Mouse (Mus musculus): Measurements from ENCODE around the gene Ulk3. TPM values are rescaled to one million over a fixed set of nuclear protein-coding genes. Genes with fewer than 3 reads are reported as not detected.

The Ulk3 gene
- polyA plus RNA-seq, 1 experiment from 2014 or later = 28.4 TPM

DNA sequence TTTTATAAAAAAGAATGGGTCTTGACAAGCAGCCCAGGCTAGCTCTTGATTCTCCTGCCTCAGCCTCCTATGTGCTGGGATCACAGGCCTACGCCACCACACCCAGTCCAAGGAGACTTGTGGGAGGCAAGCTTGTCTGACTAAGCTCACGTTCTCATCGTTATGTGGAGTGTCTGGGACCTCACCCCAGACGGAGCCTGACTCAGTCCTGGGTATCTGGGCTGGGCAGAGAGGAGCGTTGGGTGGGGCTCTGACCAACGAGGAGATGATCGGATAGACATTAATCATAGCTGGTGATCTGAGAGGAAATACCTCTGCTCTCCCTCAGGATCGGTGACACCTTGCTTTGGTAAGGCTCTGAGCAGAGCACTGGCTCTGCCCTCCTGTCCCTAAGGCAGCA, 29.6 kb downstream of the Ulk3 start:
- Histone ChIP-seq H3K27ac (ENCODE audit: low read depth, low read length) (no peak overlapping the region), H3K27me3 (ENCODE audit: control insufficient read depth, insufficient read depth, low read length) (no peaks in the 10 kb centered on the region), H3K9me3 (ENCODE audit: control insufficient read depth, low read length) (no peaks in the 10 kb centered on the region), H3K4me3 (ENCODE audit: low read depth, low read length) (no peak overlapping the region), H3K36me3 (ENCODE audit: control insufficient read depth, insufficient read depth, low read length) (no peaks in the 10 kb centered on the region), H3K4me1 (ENCODE audit: control insufficient read depth, insufficient read depth, low read length) (no peaks in the 10 kb centered on the region), H3K9ac (replicated peaks; ENCODE audit: low read depth, low read length) (no peak overlapping the region), H3K4me2 (ENCODE audit: low read depth, low read length) (no peak overlapping the region)
- ATAC-seq (ENCODE audit: low read depth) = no peak
- 86% methylated on average over 8 of the region's 8 CpGs for WGBS

DNA sequence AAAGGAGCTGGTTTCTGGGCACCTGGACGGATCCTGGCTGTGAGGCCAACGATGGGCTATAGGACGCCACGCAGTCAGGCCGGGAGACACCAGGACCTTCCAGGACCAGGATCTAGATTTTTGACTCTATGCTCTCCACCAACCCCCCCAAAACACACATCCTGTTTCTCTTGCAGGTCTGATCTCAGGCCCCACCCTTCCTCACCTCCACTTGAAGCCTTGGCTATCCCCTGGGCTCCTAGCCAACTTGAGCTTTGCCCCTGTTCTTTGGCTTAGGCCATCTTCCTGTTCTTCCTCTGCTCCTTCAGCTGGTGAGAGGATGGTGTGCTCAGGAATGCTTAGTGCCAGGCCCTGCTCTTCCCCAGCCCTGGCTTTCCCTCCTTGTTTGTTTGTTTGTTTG, 31.4 kb downstream of the Ulk3 start, which contains the start of gene Lman1l:
Lman1l (minus strand) TSS at position 101 of the 400 bp plus-strand sequence.
- H3K4me2 ChIP-seq (ENCODE audit: low read depth, low read length) = no peak within 1 kb of the TSS
- no peak within 1 kb of the TSS for H3K9ac ChIP-seq (replicated peaks; ENCODE audit: low read depth, low read length)
- H3K27me3 ChIP-seq (ENCODE audit: control insufficient read depth, insufficient read depth, low read length) = no peaks in the 10 kb centered on the region
- no peak within 1 kb of the TSS for H3K4me3 ChIP-seq (ENCODE audit: low read depth, low read length)
- H3K36me3 ChIP-seq (ENCODE audit: control insufficient read depth, insufficient read depth, low read length) = 0 out of 2 replicates have a peak, but pooled peaks cover 2% of the 10 kb centered on the region
- no peak within 1 kb of the TSS for H3K27ac ChIP-seq (ENCODE audit: low read depth, low read length)
- no peaks in the 10 kb centered on the region for H3K9me3 ChIP-seq (ENCODE audit: control insufficient read depth, low read length)
- WGBS = 90% methylated on average over 5 of the region's 5 CpGs
- no peak for ATAC-seq (ENCODE audit: low read depth)
- H3K4me1 ChIP-seq (ENCODE audit: control insufficient read depth, insufficient read depth, low read length) = no peaks in the 10 kb centered on the region

- no peak for ATAC-seq (ENCODE audit: low read depth)
- Histone ChIP-seq H3K4me3 (ENCODE audit: low read depth, low read length) (no peak overlapping the region), H3K36me3 (ENCODE audit: control insufficient read depth, insufficient read depth, low read length) (peaks cover 37% of the 10 kb centered on the region), H3K9me3 (ENCODE audit: control insufficient read depth, low read length) (no peaks in the 10 kb centered on the region), H3K9ac (replicated peaks; ENCODE audit: low read depth, low read length) (no peak overlapping the region), H3K4me2 (ENCODE audit: low read depth, low read length) (no peak overlapping the region), H3K27ac (ENCODE audit: low read depth, low read length) (no peak overlapping the region), H3K4me1 (ENCODE audit: control insufficient read depth, insufficient read depth, low read length) (no peaks in the 10 kb centered on the region), H3K27me3 (ENCODE audit: control insufficient read depth, insufficient read depth, low read length) (no peaks in the 10 kb centered on the region)
- WGBS = 88% methylated on average over 7 of the region's 7 CpGs
These were observed 35.0 kb downstream of the Ulk3 start for GRCm38 (mm10) chr9:57624295-57624694.

DNA sequence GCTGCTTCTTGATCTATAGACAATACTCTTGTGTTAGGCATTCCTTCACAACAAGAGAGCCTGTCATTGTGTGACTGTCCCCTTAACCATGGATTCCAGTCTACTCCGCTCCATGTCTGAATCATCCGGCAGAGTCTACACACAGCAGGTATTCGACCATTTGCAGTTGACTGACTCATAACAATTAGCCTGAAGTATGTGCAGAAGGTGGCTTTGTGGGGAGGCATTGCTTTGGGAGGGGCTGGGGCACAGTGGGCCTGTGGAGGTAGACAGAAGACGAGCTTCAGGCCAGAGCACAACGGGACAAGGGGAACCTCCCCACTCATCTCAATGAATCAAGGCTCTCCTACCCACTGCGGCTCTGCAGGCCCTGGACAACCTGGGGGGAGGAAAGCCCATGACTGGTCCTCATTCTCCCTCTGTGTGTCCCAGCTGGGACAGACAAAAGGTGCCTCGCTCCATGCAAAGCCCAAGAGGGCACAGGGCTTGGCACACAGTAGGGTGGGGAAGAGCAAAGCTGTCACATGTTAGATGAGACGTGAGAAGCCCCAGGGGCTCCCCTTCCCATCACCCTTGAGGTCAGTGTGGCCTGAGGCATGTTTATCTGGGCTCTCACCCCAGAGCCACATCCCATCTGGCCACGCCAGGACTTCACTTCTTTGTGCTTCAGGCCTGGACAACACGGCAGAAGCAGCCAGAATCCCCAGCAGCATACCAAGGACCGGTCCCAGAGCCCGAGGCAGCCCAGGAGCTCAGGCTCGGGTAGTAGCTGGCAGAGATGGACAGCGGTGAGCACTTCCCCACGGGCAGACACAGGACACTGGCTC, 36.6 kb downstream of the Ulk3 start:
- Histone ChIP-seq H3K27ac (ENCODE audit: low read depth, low read length) (no peak overlapping the region), H3K9ac (replicated peaks; ENCODE audit: low read depth, low read length) (no peak overlapping the region), H3K27me3 (ENCODE audit: control insufficient read depth, insufficient read depth, low read length) (no peaks in the 10 kb centered on the region), H3K36me3 (ENCODE audit: control insufficient read depth, insufficient read depth, low read length) (peaks cover 52% of the 10 kb centered on the region), H3K9me3 (ENCODE audit: control insufficient read depth, low read length) (no peaks in the 10 kb centered on the region), H3K4me3 (ENCODE audit: low read depth, low read length) (no peak overlapping the region), H3K4me1 (ENCODE audit: control insufficient read depth, insufficient read depth, low read length) (no peaks in the 10 kb centered on the region), H3K4me2 (ENCODE audit: low read depth, low read length) (no peak overlapping the region)
- WGBS = 73% methylated on average over 15 of the region's 15 CpGs
- no peak for ATAC-seq (ENCODE audit: low read depth)

- 96% methylated on average over 17 of the region's 17 CpGs for WGBS
- Histone ChIP-seq H3K27me3 (ENCODE audit: control insufficient read depth, insufficient read depth, low read length) (no peaks in the 10 kb centered on the region), H3K36me3 (ENCODE audit: control insufficient read depth, insufficient read depth, low read length) (peaks cover 54% of the 10 kb centered on the region), H3K4me3 (ENCODE audit: low read depth, low read length) (no peak overlapping the region), H3K4me1 (ENCODE audit: control insufficient read depth, insufficient read depth, low read length) (no peaks in the 10 kb centered on the region), H3K27ac (ENCODE audit: low read depth, low read length) (no peak overlapping the region), H3K9me3 (ENCODE audit: control insufficient read depth, low read length) (no peaks in the 10 kb centered on the region), H3K4me2 (ENCODE audit: low read depth, low read length) (no peak overlapping the region), H3K9ac (replicated peaks; ENCODE audit: low read depth, low read length) (no peak overlapping the region)
- no peak for ATAC-seq (ENCODE audit: low read depth)
These were observed 37.9 kb downstream of the Ulk3 start for GRCm38 (mm10) chr9:57627191-57627590.

DNA sequence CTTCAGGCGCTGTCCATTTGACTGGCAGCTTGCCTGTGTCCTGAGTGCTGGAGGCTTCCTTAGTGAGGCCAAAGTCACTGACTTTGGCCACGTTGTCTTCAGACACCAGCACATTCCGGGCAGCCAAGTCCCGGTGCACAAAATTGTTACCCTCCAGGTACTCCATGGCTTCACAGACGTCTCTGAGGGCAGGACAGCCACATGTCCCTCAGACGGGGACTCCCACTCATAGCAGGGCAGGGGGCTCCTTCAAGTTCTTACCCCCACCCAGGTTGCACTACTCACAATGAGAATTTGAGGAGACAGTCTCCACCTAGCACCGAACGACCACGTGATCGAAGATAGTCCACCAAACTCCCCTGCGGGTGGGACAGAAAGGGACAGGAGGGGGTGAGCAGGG, 38.6 kb downstream of the Ulk3 start:
- H3K4me1 ChIP-seq (ENCODE audit: control insufficient read depth, insufficient read depth, low read length) = no peaks in the 10 kb centered on the region
- no peak overlapping the region for H3K4me2 ChIP-seq (ENCODE audit: low read depth, low read length)
- no peak for ATAC-seq (ENCODE audit: low read depth)
- H3K36me3 ChIP-seq (ENCODE audit: control insufficient read depth, insufficient read depth, low read length) = peaks cover 54% of the 10 kb centered on the region
- no peaks in the 10 kb centered on the region for H3K27me3 ChIP-seq (ENCODE audit: control insufficient read depth, insufficient read depth, low read length)
- H3K4me3 ChIP-seq (ENCODE audit: low read depth, low read length) = no peak overlapping the region
- H3K9ac ChIP-seq (replicated peaks; ENCODE audit: low read depth, low read length) = no peak overlapping the region
- H3K9me3 ChIP-seq (ENCODE audit: control insufficient read depth, low read length) = no peaks in the 10 kb centered on the region
- WGBS = 95% methylated on average over 11 of the region's 11 CpGs
- no peak overlapping the region for H3K27ac ChIP-seq (ENCODE audit: low read depth, low read length)

GRCm38 (mm10) chr9:57628717-57629116, 39.5 kb downstream of the Ulk3 start:
- Histone ChIP-seq H3K9ac (replicated peaks; ENCODE audit: low read depth, low read length) (no peak overlapping the region), H3K36me3 (ENCODE audit: control insufficient read depth, insufficient read depth, low read length) (peaks cover 54% of the 10 kb centered on the region), H3K4me2 (ENCODE audit: low read depth, low read length) (no peak overlapping the region), H3K4me1 (ENCODE audit: control insufficient read depth, insufficient read depth, low read length) (no peaks in the 10 kb centered on the region), H3K27ac (ENCODE audit: low read depth, low read length) (no peak overlapping the region), H3K4me3 (ENCODE audit: low read depth, low read length) (no peak overlapping the region), H3K9me3 (ENCODE audit: control insufficient read depth, low read length) (no peaks in the 10 kb centered on the region), H3K27me3 (ENCODE audit: control insufficient read depth, insufficient read depth, low read length) (no peaks in the 10 kb centered on the region)
- ATAC-seq (ENCODE audit: low read depth) = no peak
- 94% methylated on average over 12 of the region's 12 CpGs for WGBS

- Histone ChIP-seq H3K27me3 (ENCODE audit: control insufficient read depth, insufficient read depth, low read length) (no peaks in the 10 kb centered on the region), H3K9ac (replicated peaks; ENCODE audit: low read depth, low read length) (no peak overlapping the region), H3K9me3 (ENCODE audit: control insufficient read depth, low read length) (no peaks in the 10 kb centered on the region), H3K4me1 (ENCODE audit: control insufficient read depth, insufficient read depth, low read length) (no peaks in the 10 kb centered on the region), H3K4me3 (ENCODE audit: low read depth, low read length) (no peak overlapping the region), H3K4me2 (ENCODE audit: low read depth, low read length) (no peak overlapping the region), H3K36me3 (ENCODE audit: control insufficient read depth, insufficient read depth, low read length) (peaks cover 54% of the 10 kb centered on the region), H3K27ac (ENCODE audit: low read depth, low read length) (no peak overlapping the region)
- WGBS = 68% methylated on average over 14 of the region's 14 CpGs
- peak; percentile 75 for ATAC-seq (ENCODE audit: low read depth)
These were observed 40.0 kb downstream of the Ulk3 start for GRCm38 (mm10) chr9:57629118-57629874.

DNA sequence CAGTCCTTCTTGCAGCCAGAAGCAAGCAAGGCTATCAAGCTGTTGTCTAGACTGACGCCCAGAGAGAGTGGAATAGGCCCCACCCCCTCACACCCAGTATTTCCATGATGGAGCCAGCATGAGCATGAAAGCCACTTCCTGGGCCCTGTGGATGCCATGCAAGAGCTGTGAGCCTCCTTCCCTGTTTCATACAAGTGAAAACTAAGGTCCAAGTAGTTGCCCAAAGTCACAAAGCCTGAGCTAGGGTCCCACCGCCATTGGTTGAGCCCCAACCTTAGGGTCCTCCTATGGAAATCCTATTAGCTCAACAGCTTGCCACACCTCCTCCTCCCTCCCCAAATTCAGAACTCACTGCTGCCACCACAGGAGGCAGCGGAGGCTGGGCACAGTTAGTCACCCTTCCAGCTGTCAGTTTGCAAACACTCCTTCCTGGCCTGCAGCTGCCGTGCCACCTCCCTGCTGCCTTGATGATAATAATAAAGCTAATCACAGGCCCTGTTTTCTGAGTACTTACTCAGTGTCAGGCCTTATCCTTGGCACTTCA, 44.3 kb downstream of the Ulk3 start:
- H3K27me3 ChIP-seq (ENCODE audit: control insufficient read depth, insufficient read depth, low read length) = no peaks in the 10 kb centered on the region
- peaks cover 16% of the 10 kb centered on the region for H3K4me1 ChIP-seq (ENCODE audit: control insufficient read depth, insufficient read depth, low read length)
- 45% methylated on average over 4 of the region's 4 CpGs for WGBS
- H3K9me3 ChIP-seq (ENCODE audit: control insufficient read depth, low read length) = no peaks in the 10 kb centered on the region
- ATAC-seq (ENCODE audit: low read depth) = no peak
- H3K4me2 ChIP-seq (ENCODE audit: low read depth, low read length) = no peak overlapping the region
- no peak overlapping the region for H3K4me3 ChIP-seq (ENCODE audit: low read depth, low read length)
- no peak overlapping the region for H3K27ac ChIP-seq (ENCODE audit: low read depth, low read length)
- H3K36me3 ChIP-seq (ENCODE audit: control insufficient read depth, insufficient read depth, low read length) = peaks cover 25% of the 10 kb centered on the region
- no peak overlapping the region for H3K9ac ChIP-seq (replicated peaks; ENCODE audit: low read depth, low read length)

Data from neural tube, embryonic 14.5 days (tissue).